Mouse (Mus musculus): ENCODE results near the gene Cebpg. TPM values are rescaled to one million over a fixed set of nuclear protein-coding genes. Genes with fewer than 3 reads are reported as not detected.

Gene Cebpg
- polyA plus RNA-seq, 1 experiment from 2014 or later = 36.3 TPM

DNA sequence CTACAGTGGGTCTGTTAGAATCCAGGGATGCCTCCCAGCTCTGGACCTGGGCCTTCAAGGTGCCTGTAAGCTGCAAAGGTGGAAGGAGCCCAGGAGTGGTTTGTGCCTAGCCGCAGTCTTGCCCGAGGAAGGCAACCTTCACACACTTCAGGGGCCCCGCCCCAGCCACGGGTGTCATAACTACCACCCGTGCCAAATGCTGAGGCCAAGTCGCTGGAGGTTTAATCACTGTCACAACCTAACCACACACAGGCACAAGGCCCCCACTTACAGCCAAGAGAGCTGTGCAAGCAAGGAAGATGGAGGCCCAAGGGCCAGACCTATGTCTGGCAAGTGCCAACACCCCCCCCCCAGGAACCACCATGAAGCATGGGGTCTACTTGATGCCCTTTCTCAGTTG, 19.0 kb downstream of the Cebpg start:
- WGBS = 90% methylated on average over 6 of the region's 6 CpGs
- Histone ChIP-seq H3K9me3 (replicated peaks; ENCODE audit: control insufficient read depth, low read length) (no peaks in the 10 kb centered on the region), H3K27ac (replicated peaks; ENCODE audit: low read depth, low read length) (no peak overlapping the region), H3K36me3 (replicated peaks; ENCODE audit: control insufficient read depth, insufficient read depth, low read depth, low read length) (no peaks in the 10 kb centered on the region; the same call in none of the 2 replicates), H3K4me2 (ENCODE audit: low read depth, low read length) (no peak overlapping the region), H3K27me3 (ENCODE audit: control insufficient read depth, insufficient read depth, low read length) (no peaks in the 10 kb centered on the region), H3K4me3 (ENCODE audit: low read depth, low read length) (no peak overlapping the region), H3K4me1 (ENCODE audit: control insufficient read depth, insufficient read depth, low read length) (no peaks in the 10 kb centered on the region; the same call in 1 of the 2 replicates), H3K9ac (replicated peaks; ENCODE audit: low read length) (no peak overlapping the region)
- DNase-seq (ENCODE audit: low spot score) (no peak), ATAC-seq (replicated peaks; ENCODE audit: insufficient number of reproducible peaks, low FRiP score, low TSS enrichment, low read depth) (no peak)

DNA sequence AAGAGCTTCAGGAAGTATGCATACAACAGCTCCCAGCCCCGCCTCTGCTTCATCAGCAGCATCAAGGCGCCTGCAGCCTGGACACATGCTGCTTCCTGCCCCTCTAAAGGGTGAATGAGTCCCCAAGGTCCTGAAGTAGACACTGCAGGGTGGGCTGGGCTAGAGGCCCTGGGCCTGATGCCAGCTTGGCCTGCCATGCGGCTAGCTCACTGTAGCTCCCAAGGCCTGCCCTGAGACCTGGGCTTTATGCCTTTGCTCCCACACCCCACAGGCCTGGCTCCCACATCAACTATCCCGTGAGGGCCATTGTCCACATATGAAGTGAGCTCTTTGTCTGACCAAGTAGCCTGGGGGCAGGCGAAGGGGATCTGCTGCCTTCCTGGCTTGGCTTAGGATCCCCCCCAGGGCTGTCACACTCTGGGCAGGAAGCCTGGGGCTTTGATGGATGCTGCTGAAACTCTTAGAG, 20.1 kb downstream of the Cebpg start:
- no peak overlapping the region for H3K4me2 ChIP-seq (ENCODE audit: low read depth, low read length)
- H3K9ac ChIP-seq (replicated peaks; ENCODE audit: low read length) = no peak overlapping the region
- no peaks in the 10 kb centered on the region for H3K27me3 ChIP-seq (ENCODE audit: control insufficient read depth, insufficient read depth, low read length)
- WGBS = 73% methylated on average over 5 of the region's 5 CpGs
- H3K4me3 ChIP-seq (ENCODE audit: low read depth, low read length) = no peak overlapping the region
- ATAC-seq (replicated peaks; ENCODE audit: insufficient number of reproducible peaks, low FRiP score, low TSS enrichment, low read depth) = no peak
- no peak for DNase-seq (ENCODE audit: low spot score)
- H3K27ac ChIP-seq (replicated peaks; ENCODE audit: low read depth, low read length) = no peak overlapping the region
- H3K4me1 ChIP-seq (ENCODE audit: control insufficient read depth, insufficient read depth, low read length) = no peaks in the 10 kb centered on the region; the same call in 1 of the 2 replicates
- no peaks in the 10 kb centered on the region for H3K9me3 ChIP-seq (replicated peaks; ENCODE audit: control insufficient read depth, low read length)
- no peaks in the 10 kb centered on the region; the same call in none of the 2 replicates for H3K36me3 ChIP-seq (replicated peaks; ENCODE audit: control insufficient read depth, insufficient read depth, low read depth, low read length)

DNA sequence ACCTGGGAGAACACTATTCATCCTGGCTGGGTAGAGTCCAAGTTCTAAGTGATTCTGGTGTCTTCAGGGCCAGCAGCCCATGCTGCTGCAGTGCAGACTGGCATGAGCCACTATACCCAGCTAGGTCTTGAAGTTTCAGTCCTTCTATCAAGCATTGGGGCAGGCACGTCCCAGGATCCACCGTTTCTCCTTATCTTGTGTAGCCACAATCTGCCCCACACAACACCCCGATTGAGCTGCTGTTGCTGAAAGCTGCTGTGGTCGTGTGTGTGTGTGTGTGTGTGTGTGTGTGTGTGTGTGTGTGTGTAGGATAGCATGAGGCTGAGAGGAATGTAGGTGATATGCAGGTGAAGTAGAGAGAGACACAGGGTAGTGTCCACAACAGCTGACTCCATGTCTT, 20.8 kb downstream of the Cebpg start:
- H3K27ac ChIP-seq (replicated peaks; ENCODE audit: low read depth, low read length) = no peak overlapping the region
- H3K27me3 ChIP-seq (ENCODE audit: control insufficient read depth, insufficient read depth, low read length) = no peaks in the 10 kb centered on the region
- no peaks in the 10 kb centered on the region for H3K9me3 ChIP-seq (replicated peaks; ENCODE audit: control insufficient read depth, low read length)
- 78% methylated on average over 4 of the region's 4 CpGs for WGBS
- no peak for DNase-seq (ENCODE audit: low spot score)
- H3K4me1 ChIP-seq (ENCODE audit: control insufficient read depth, insufficient read depth, low read length) = no peaks in the 10 kb centered on the region; the same call in 1 of the 2 replicates
- ATAC-seq (replicated peaks; ENCODE audit: insufficient number of reproducible peaks, low FRiP score, low TSS enrichment, low read depth) = no peak
- H3K4me2 ChIP-seq (ENCODE audit: low read depth, low read length) = no peak overlapping the region
- no peaks in the 10 kb centered on the region; the same call in none of the 2 replicates for H3K36me3 ChIP-seq (replicated peaks; ENCODE audit: control insufficient read depth, insufficient read depth, low read depth, low read length)
- no peak overlapping the region for H3K9ac ChIP-seq (replicated peaks; ENCODE audit: low read length)
- H3K4me3 ChIP-seq (ENCODE audit: low read depth, low read length) = no peak overlapping the region

DNA sequence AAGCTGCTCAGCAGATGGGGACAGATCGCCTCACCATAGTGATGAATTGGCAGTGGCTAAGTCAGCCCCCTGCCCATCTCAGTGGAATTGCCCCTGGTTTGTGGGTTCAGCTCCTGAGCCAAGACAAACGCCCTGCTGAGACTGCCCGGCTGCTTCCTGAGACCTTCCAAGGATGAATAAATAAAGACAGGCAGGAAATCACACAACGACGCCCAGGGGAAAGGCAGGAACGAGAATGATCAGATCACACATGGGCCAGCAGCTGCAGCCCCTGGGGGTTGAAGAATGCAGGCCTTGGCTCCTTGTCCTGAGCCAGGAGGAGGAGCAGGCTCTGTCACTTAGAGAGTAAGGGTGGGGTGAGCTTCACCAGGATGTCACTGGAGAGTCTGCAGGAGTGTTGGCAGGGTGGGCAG, 21.2 kb downstream of the Cebpg start:
- DNase-seq (ENCODE audit: low spot score) (no peak), ATAC-seq (replicated peaks; ENCODE audit: insufficient number of reproducible peaks, low FRiP score, low TSS enrichment, low read depth) (no peak)
- Histone ChIP-seq H3K4me1 (ENCODE audit: control insufficient read depth, insufficient read depth, low read length) (no peaks in the 10 kb centered on the region; the same call in 1 of the 2 replicates), H3K27me3 (ENCODE audit: control insufficient read depth, insufficient read depth, low read length) (no peaks in the 10 kb centered on the region), H3K4me2 (ENCODE audit: low read depth, low read length) (no peak overlapping the region), H3K9me3 (replicated peaks; ENCODE audit: control insufficient read depth, low read length) (no peaks in the 10 kb centered on the region), H3K4me3 (ENCODE audit: low read depth, low read length) (no peak overlapping the region), H3K9ac (replicated peaks; ENCODE audit: low read length) (no peak overlapping the region), H3K36me3 (replicated peaks; ENCODE audit: control insufficient read depth, insufficient read depth, low read depth, low read length) (no peaks in the 10 kb centered on the region; the same call in 1 of the 2 replicates), H3K27ac (replicated peaks; ENCODE audit: low read depth, low read length) (no peak overlapping the region)
- 28% methylated on average over 6 of the region's 6 CpGs for WGBS

DNA sequence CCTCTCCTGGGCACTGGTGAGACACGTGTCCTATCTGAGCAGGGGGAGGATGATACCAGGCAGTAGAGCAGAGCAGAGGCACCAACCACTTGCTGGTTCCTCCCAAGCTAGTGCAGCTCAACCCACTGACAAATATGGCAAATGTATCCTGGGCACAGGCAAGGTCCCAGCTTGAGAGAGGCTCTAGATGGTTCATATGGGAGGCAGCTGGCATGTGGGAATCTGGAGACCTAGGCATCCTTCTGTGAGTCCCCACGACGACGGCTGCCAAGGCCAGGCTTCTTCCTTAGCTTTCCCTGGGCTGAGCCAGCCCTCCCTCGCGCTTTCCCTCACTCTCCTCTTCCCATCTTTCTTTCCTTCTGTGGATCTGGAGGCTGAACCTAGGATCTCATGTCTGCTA, 25.8 kb downstream of the Cebpg start:
- no peak overlapping the region for H3K9ac ChIP-seq (replicated peaks; ENCODE audit: low read length)
- WGBS = 77% methylated on average over 6 of the region's 6 CpGs
- no peaks in the 10 kb centered on the region for H3K9me3 ChIP-seq (replicated peaks; ENCODE audit: control insufficient read depth, low read length)
- no peak overlapping the region for H3K27ac ChIP-seq (replicated peaks; ENCODE audit: low read depth, low read length)
- ATAC-seq (replicated peaks; ENCODE audit: insufficient number of reproducible peaks, low FRiP score, low TSS enrichment, low read depth) (no peak), DNase-seq (ENCODE audit: low spot score) (no peak)
- no peaks in the 10 kb centered on the region for H3K27me3 ChIP-seq (ENCODE audit: control insufficient read depth, insufficient read depth, low read length)
- H3K4me3 ChIP-seq (ENCODE audit: low read depth, low read length) = no peak overlapping the region
- no peaks in the 10 kb centered on the region for H3K36me3 ChIP-seq (replicated peaks; ENCODE audit: control insufficient read depth, insufficient read depth, low read depth, low read length)
- no peak overlapping the region for H3K4me2 ChIP-seq (ENCODE audit: low read depth, low read length)
- H3K4me1 ChIP-seq (ENCODE audit: control insufficient read depth, insufficient read depth, low read length) = no peaks in the 10 kb centered on the region

DNA sequence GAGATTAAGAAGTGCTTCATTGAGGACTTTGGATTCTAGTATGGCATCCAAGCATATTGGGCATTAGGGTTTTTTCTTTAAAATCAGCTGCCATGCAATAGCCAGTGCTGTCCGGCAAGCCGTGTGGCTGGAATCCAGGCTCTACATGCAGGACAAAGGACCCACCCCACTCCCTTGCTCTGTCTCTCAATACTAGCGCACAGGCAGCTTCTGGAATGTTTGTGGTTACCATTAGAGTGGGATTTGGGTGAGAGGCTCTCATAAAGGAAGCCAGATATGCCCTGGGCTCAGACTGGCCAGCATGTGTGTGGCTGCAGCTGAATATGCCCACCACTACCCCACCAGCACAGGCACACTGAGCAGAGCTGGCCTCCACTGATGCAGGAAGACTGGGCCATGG, 26.7 kb downstream of the Cebpg start:
- H3K9me3 ChIP-seq (replicated peaks; ENCODE audit: control insufficient read depth, low read length) = no peaks in the 10 kb centered on the region
- DNase-seq (ENCODE audit: low spot score) = no peak
- 80% methylated on average over 3 of the region's 3 CpGs for WGBS
- no peak for ATAC-seq (replicated peaks; ENCODE audit: insufficient number of reproducible peaks, low FRiP score, low TSS enrichment, low read depth)
- no peaks in the 10 kb centered on the region for H3K4me1 ChIP-seq (ENCODE audit: control insufficient read depth, insufficient read depth, low read length)
- no peak overlapping the region for H3K9ac ChIP-seq (replicated peaks; ENCODE audit: low read length)
- H3K36me3 ChIP-seq (replicated peaks; ENCODE audit: control insufficient read depth, insufficient read depth, low read depth, low read length) = no peaks in the 10 kb centered on the region
- no peaks in the 10 kb centered on the region for H3K27me3 ChIP-seq (ENCODE audit: control insufficient read depth, insufficient read depth, low read length)
- H3K4me2 ChIP-seq (ENCODE audit: low read depth, low read length) = no peak overlapping the region
- H3K4me3 ChIP-seq (ENCODE audit: low read depth, low read length) = no peak overlapping the region
- H3K27ac ChIP-seq (replicated peaks; ENCODE audit: low read depth, low read length) = no peak overlapping the region

DNA sequence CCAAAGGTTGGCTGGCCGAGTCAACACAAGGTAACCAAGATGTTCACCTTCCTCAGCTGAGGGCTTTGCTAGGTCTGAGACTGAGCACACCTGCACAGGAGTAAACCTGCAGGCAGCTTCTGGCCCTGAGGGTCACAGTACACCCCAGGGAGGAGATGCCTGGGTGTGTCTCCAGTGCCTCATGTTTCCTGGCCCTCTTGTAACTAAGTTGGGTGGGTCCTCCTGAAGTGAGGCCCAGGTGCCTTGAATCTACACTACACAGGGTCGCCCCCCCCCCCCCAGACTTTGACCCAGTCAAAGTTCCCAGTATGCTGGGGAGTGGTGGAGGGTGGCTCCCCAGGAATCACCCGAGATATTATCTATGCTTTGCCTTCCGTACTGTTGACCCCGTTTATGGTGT, 27.1 kb downstream of the Cebpg start:
- no peak overlapping the region for H3K27ac ChIP-seq (replicated peaks; ENCODE audit: low read depth, low read length)
- no peak overlapping the region for H3K4me2 ChIP-seq (ENCODE audit: low read depth, low read length)
- no peaks in the 10 kb centered on the region for H3K9me3 ChIP-seq (replicated peaks; ENCODE audit: control insufficient read depth, low read length)
- DNase-seq (ENCODE audit: low spot score) = no peak
- H3K36me3 ChIP-seq (replicated peaks; ENCODE audit: control insufficient read depth, insufficient read depth, low read depth, low read length) = no peaks in the 10 kb centered on the region
- ATAC-seq (replicated peaks; ENCODE audit: insufficient number of reproducible peaks, low FRiP score, low TSS enrichment, low read depth) = no peak
- H3K4me3 ChIP-seq (ENCODE audit: low read depth, low read length) = no peak overlapping the region
- 89% methylated on average over 5 of the region's 5 CpGs for WGBS
- H3K9ac ChIP-seq (replicated peaks; ENCODE audit: low read length) = no peak overlapping the region
- H3K4me1 ChIP-seq (ENCODE audit: control insufficient read depth, insufficient read depth, low read length) = no peaks in the 10 kb centered on the region
- H3K27me3 ChIP-seq (ENCODE audit: control insufficient read depth, insufficient read depth, low read length) = no peaks in the 10 kb centered on the region

DNA sequence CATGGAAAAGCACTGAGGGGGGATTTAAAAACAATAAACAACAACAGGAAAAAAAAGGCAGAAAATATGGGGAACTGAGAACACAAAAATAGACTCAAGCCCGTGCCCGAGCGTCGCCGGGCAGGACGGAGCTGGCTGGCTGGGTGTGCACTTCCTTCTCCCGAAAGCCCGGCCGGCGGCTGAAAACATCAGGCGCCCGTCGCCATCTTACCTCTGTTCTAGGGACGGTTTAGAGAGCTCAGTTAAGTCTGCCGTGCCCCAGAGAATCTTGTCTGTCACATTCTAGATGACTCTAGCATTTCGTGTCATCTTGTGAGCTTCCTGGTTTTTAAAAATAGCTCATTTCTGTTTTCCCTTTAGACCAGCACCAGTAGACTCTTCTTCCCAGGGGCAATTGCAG, 27.8 kb downstream of the Cebpg start:
- Histone ChIP-seq H3K4me1 (ENCODE audit: control insufficient read depth, insufficient read depth, low read length) (no peaks in the 10 kb centered on the region), H3K36me3 (replicated peaks; ENCODE audit: control insufficient read depth, insufficient read depth, low read depth, low read length) (no peaks in the 10 kb centered on the region), H3K4me2 (ENCODE audit: low read depth, low read length) (no peak overlapping the region), H3K9ac (replicated peaks; ENCODE audit: low read length) (no peak overlapping the region), H3K4me3 (ENCODE audit: low read depth, low read length) (no peak overlapping the region), H3K9me3 (replicated peaks; ENCODE audit: control insufficient read depth, low read length) (no peaks in the 10 kb centered on the region), H3K27me3 (ENCODE audit: control insufficient read depth, insufficient read depth, low read length) (no peaks in the 10 kb centered on the region), H3K27ac (replicated peaks; ENCODE audit: low read depth, low read length) (no peak overlapping the region)
- WGBS = 89% methylated on average over 16 of the region's 16 CpGs
- ATAC-seq (replicated peaks; ENCODE audit: insufficient number of reproducible peaks, low FRiP score, low TSS enrichment, low read depth) (no peak), DNase-seq (ENCODE audit: low spot score) (no peak)

All from embryonic facial prominence, embryonic 11.5 days (tissue).